Mouse (Mus musculus) gastrocnemius, postnatal 25 days (tissue): ENCODE measurements around the gene Wdr31. TPM values are rescaled to one million over a fixed set of nuclear protein-coding genes. Genes with fewer than 3 reads are reported as not detected.

Experiments used
- DNase-seq: peaks from one replicate; pipeline ENCODE4 v3.0.0; 2022
- long read RNA-seq, 2 experiments: library from polyadenylated mRNA; stranded (forward); transcript quantifications; one replicate each; pipeline ENCODE4 v2.0.0; 2021
- total RNA-seq, 2 experiments: library from RNA; stranded (reverse); gene quantifications; 1 replicate in 1 of 2; 2 replicates in 1 of 2; pipeline ENCODE4 v1.2.3; 2021

The Wdr31 gene
- total RNA-seq, result not detected
- long read RNA-seq, experiment 1, result 0 reads
- long read RNA-seq, experiment 2, partial matches to known transcripts, result 0 of 1 reads
- long read RNA-seq, experiment 2, other reads (novel, unspliced or antisense), result 0 of 1 reads

DNA sequence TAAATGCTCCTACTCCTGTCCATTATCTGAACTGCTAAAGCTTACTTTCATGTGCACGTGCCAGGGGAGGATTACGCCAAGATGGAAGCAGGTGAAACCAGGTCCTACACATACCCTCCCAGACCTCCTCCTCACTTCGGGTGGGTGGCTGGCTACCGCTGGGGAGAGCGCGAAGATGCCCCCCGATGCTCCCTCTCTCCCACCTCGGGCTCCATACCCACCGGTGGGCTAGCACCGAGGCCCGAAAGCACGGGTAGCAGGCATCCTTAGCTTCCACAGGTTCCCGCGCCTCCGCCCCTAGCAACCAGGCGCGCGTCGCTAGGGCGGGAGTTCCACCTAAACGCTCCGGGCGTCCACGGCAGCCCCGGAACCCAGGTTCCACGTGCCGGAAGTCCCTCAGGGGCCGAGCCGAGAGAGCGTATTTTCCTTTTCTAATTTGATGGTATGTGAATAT is at the start of gene Wdr31:
Wdr31 (minus strand) TSS at position 299 of the 454 bp plus-strand sequence.
- peak; percentile 53 for DNase-seq

DNA sequence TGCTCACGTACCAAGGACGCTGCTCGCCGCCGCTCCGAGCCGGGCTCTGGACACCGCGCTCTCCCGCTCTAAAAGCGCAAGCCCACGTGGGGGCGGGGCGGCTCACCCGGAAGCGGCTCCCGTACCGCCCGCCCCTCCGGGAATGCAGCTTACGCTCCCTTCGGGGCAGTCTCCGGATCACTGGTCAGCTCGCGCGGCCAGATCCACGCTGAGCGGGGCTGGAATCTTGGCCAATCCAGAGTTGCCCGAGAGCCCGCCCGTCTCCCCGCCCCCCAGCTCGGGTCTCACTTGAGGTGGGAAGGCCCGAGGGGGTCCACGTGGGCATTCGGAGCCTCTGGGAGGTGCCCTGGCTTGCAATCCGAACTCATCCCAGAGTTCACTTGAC is 49.1 kb upstream of the Wdr31 start, which contains the start of gene Alad:
Alad (minus strand) TSS at position 70 of the 385 bp plus-strand sequence.
- peak; percentile 86 for DNase-seq

DNA sequence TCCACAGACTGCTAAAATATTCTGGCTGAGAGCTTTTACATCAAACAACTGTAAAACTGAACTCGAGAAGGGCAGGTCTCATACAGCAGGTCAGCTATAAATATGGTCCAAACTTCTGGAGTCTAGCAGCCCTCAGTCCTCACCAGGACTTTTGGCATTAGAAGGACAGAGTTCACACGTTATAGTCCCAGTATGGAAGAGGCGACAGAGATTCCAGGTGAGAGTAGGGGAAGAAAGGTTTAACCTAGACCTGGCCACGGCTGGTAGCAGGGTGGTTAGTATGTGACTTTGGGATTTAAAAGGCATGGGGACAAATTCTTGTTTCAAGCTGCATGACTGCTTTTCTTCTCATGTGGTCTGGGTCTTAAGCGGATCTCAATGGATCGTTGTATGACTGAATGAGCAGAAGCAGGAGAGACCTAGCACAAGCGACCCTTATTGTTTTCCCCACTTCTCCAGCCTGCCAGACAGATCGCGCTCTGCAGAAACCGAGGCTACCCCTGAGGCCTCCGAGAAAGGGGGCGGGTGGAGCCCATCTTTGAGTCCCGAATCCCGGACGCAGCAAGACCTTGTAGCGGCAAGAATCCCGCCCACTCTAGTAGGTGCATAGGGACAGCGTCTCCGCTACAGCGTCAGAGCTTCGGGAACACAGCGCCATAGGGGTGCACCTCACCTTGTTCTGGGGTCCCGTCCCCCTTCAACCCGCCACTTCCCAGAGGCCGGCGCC is 48.6 kb upstream of the Wdr31 start:
- DNase-seq, result no peak

DNA sequence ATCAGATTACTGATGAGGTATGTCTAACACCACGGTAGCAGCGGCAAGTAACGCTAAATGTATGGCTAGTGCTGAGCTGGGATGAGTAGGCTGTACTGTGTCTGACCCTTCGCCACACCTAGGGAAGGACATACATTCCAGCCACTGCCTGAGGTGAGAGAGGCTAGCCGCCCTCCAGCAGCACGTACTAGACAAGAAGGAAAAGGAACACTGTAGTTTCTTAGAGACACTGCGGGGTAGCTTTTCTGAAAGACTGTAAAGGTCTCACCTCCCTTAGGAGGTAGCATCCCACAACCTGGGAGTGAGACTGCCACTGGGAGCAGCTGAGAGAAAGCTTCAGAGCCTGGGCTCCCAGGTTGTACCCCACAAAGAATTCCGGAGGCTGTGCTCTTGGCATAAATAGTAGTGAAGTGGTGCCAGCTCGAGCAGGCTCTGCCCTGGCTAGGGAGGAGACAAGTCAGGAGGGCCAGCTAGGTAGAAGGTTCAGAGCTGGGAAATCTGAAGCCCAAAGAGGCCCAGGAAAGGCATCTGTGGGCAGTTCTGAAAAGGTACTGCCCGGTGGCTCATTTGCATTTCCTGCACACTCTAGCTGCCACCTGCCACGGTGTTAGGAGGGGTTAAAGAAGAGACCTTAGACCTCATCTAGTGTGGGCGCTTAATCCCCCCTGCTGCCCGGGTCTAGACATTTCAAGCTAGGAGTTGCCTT is 47.9 kb upstream of the Wdr31 start:
- peak; percentile 31 for DNase-seq

DNA sequence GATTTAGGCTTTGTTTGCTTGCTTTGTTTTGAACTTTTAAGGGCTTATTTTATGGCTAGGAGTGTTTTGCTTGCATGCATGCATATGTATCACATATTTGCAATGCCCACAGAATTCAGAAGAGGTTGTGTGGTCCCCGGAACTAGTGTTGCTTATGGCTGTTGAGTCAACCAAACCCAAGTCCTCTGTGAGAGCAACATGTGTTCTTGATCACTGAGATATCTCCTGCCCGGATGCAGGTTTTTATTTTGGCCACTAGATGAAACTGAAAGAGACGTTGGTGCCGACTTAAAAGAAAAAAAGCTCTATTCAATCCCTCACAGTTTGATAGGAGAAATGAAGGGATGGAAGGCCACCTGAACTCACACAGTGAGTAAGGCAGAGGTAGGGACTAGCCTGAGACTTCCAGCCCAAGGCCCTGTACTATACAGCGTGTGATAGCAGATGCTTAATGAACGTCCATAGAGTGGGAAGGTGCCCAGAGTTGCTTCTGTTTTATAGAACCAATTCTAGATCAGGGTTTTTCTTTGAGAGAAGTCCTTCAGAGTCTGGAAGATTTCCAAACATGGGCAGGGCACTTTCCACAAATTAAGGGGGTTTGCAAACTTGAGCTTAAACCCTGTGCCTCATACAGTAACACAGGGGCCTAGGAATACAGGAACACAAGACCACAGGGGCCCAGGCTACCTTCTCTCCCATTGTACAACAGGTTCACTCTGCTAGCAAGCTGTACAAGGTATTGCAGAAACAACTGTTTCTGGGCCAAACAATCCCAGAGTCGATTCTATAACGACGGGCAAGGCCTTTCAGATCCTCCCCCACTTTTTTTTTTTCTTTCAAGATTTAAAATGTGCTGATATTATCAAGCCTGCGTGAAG is 47.1 kb upstream of the Wdr31 start:
- no peak for DNase-seq

DNA sequence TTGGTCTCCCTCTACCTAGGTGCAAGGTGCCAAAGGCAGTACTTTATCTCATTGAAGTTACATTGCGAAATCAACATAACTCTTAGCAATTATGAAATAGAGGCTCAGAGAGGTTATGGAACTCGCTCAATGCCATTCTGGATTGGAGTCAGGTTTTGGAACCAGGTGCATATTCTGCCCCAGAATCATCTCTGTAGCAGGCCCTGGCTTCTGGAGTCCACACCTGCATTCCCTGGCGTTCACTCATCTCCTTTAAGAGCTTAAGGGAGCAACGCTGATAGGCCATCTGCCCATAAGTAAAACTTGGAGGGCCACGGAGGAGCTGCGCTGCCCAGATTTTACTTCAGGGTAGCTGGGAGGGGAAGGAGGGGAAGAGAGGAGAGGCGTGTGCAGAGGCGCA is 46.4 kb upstream of the Wdr31 start:
- DNase-seq, result no peak

DNA sequence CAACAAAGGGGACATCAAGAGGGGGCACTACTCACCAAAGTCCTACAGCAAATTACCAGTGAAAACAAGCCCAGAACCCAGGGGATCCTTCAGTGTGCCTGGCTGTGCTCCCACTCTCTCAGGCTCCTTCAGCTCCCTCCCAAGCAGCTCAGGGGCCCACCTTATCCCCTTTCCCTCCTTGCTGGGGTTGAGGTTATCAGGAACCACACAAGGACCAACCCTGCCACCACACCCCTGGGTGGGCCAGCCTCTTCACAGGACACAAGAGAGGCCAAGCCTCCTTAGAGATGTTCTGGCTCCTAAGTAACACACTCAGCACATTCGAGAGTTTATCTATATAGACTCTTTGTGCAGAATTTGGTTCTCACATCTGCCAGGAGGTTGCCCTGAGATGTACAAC is 45.9 kb upstream of the Wdr31 start:
- no peak for DNase-seq

DNA sequence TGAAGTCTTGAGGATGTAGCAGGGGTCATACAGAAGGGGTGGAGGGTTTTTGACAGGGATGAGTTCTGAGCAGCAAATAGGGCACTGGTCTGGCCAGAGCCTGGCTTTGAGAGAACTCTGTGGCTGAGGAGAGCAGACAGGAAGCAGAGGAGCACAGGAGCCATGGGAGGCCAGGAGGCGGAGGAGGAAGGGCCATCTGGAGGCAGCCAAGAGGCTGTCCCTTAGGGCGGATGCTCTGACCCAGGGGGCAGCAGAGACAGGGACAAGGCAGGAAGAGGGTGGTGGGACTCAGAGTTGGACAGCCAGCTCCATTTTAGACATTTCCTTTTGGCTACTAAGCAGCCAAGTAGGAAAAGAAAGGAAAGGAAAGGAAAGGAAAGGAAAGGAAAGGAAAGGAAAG is 45.4 kb upstream of the Wdr31 start:
- peak; percentile 55 for DNase-seq

DNA sequence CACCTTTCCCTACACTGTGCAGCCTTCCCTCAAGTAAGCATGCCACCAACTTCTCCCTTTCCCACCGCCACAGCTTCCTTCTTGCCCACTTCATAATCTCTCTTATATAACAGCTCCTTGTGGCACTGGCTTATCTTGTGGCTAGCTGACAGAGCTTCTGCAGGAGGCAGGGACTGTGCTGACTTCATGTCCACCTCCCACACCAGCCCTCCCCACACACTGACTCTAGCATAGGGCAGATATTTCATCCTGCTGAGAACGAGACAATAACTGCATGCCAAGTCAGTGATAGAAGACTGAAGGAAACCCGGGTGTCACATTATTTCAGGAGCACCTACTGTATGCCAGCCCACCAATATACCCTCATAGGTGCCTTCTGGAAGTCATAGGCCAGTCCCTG is 44.8 kb upstream of the Wdr31 start:
- no peak for DNase-seq

DNA sequence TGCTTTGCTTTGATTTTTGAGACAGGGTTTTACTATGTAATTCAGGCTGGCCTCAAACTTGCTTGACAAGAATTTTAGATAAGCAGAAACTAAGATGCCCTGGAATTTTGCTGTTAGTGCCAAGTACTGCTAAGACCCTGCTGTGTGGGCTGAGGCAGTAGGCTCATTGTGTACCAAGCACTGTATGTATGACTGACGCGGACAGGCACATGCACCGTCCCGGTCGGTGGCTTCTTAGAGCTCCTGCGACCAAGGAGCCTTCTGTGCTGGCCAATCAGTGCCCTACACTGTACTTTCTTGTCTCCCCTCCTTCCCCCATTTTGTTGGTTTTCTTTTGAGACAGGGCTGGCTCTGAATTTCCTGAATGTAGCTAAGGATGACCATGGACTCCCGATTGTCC is 44.3 kb upstream of the Wdr31 start:
- DNase-seq, result no peak

DNA sequence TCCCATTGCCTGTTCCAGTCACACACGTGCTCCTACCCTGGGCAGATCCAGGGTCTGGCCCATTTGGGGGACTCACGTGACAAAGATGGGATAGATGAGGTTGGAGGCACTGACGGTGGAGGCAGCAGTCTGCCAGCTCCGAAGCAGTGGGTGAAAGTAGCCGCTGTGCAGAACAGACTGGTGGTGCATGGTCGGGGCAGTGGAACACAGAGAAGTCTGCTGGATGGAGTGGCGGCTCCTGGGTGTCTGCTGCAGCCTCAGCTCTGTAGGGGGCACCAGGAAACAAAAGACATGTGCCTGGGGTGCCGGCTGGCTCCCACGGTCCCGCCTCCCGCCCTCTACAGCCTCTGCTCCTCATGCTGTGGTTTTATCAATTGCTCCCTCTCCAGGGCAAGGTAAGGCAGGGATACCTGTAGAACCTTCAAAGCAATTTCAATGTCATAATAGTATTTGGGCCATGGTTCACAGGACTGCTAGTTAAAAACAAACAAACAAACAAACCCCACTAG is 43.4 kb upstream of the Wdr31 start:
- no peak for DNase-seq

DNA sequence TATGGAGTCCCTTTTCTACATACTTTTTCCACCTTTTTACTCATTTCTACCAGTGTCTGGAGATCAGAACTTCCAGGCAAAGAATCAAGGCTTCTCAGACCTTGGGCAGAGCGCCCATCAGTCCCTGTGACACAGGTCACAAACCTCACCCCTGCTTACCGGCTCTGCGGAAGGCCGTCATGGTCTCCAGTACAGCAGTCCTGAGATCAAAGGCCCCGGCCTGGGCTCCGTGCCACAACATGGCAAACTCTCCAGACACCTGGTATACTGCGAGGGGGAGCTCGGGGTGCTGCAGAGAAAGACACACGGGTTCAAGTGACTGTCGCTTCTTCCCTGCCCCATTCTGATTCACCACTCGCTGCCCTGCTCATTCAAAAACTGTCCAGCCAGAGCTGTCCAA is 39.2 kb upstream of the Wdr31 start:
- no peak for DNase-seq

DNA sequence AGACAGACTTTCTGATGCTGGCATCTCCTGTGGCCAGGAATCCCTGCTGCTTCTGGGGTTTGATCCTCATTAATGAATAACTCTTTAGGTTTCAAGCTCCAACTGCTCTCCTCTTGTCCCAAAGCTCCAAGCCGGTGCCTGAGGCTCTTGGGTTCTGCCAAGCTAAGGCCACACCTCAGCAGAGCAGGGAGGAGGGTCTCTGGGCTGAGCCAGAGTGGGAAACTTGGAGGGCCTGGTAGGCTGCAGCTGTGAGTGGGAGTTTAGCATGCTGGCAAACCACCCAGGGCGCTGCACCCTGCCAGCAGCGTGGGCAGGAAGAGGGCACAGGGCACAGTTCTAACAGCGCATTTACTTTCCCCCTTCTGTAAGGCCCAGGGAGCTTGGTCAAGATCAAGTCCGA is 38.1 kb upstream of the Wdr31 start:
- DNase-seq, result no peak

DNA sequence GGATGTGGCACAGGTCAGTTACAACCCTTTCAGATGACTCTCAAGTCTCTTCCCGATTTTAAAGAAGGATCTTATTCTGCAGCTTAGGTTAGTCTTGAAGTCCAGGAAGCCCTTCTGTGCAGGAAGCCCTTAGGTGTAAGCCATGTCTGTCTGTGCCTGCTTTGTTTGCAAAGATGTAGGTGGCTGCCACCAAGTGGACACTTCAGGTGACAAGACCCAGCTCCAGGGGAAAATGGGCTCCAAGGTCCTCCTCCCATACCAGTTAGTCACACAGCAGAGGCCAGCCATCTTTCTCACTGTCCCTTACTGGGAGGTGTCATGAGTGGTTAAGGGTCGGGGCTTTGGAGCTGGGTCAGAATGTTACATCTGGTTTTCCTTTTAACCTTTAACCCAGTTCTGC is 36.1 kb upstream of the Wdr31 start:
- DNase-seq, result no peak

DNA sequence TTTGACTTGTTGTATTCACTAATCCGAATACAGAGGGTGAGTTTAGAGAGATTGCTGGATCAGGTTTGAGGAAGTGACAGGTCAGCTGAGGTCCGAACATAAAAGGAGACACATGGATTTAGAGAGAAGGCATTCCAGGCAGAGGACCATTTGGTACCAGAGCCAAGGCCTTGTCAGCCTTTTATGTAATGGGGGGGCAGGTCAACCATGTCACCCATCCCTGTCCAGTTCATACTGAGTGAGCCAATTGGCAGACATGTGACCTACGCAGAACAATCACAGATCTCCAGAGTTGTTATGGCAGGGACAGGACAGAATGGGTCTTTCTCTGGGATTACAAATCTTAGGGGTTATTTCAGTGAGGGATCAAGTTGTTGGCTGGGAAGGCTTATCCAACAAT is 35.3 kb upstream of the Wdr31 start:
- DNase-seq, result no peak

DNA sequence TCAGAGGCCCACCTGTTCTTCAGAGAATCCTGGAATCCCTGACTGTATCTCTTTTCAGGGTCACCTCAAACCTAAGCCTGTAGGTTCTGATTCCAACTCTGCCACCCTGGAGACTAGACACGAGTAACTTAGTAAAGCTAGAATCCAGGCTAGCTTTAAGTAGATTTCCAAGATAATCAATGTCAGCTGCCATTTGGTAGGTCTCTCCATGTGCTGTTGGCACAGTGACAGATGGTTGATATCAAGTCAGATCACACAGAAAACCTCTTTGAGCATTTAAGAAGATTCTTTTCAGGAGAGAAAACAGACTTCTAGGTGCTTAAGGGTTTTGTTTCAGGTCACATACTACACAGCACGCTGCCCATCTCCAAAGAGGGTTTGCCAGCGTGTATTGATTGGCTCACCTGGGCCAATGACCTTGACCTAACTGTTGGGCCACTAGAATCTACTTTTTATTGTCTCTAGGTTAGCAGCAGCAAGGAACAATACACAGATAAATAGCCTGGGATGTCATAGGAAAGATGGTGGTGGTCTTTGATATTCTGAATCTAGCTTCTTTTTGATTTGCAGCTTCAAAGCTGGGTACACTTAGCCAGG is 32.8 kb upstream of the Wdr31 start, which contains the start of gene Hdhd3:
Hdhd3 (minus strand) TSS at position 94 of the 597 bp plus-strand sequence.
- no peak for DNase-seq

DNA sequence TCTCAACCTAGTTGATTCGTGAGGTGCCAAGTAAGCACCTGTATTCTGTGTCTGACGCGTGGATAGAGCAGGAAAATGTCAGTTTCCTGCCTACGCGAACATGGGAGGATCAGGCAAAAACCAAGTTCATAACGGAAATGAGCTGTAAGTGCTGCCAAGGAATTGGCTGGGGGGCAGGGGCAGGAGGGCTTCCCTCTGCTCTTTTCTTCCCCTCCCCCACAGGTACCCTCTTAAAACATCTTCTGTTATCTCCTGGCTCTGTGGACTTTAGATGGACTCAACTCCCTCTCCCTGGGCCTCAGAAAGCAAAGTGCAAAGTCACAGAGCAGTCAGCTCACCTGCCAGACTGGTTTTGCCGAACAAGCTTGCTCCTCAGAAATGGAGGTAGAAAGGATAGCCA is 32.3 kb upstream of the Wdr31 start:
- DNase-seq, result no peak

DNA sequence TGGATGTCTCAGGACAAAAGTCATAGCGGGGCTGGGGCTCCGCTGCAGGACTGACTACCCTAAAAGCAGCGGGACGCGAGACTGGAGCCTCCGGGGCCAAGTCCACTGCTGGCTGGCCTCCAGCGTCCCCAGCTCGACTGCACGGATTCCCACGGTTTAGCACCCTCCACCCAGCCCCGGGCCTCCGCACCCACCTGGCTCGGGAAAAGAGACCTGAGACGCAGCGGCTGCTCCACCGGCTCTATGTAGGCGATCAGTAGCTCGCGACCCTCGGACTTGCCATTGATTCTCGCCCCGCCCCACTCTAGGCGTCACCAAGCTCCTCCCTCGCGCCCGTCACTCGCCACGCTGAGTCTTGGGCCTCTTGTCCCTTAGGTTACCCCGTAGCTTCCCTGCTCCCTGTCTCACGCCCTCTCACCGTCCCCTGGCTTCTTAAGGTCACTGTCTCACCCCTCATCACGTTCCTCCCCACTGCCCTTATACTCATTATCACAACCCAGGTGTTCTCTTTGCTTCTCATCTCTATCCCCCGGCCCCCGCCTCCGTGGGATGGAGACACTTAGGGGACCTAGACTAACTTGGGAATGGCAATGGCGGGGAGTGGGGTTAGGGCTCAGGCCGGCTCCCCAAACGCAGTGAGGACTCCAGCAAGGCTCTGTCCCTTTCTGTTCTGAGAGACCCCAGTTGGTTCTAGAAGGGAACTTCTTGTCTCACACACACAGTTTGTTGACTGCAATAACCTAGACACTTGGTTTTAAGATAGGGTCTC is 31.5 kb upstream of the Wdr31 start:
- DNase-seq, result peak; percentile 88

DNA sequence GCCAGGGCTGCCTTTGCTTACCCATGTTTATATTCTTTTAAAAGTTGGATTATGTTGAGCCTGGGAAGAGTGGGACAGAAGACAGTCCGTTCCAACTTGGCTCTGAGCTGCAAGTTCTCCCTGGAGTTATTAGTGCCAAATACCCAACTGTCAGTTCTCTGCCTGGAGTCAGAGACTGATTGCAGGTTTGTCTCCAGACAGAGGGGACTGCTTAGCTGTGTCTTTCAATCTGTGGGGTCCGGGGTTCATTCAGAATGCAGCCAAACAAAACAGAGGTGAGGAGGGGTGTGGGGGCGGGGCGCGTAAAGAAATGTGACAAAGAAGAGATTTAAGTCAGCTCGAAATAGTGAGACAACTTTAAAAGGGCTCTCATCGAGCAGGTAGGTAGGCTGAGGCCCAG is 30.8 kb upstream of the Wdr31 start:
- DNase-seq, result no peak

DNA sequence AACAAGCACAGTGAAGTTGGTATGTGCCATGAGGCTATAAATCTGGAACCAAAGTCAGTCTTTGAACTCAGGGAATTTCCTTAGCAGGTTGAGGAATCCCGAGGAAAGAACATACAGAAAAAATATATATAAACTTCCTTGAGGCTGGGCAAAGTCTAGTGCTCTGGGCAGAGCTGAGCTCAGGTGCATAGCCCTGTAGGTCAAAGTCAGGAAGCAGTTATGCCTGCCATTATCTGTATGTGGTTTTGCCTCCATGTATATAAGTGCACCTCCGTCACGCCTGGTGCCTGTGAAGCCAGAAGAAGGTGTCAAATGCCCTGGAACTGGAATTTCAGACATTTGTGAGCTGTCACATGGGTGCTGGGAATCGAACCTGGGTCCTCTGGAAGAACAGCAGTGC is 30.1 kb upstream of the Wdr31 start:
- no peak for DNase-seq

DNA sequence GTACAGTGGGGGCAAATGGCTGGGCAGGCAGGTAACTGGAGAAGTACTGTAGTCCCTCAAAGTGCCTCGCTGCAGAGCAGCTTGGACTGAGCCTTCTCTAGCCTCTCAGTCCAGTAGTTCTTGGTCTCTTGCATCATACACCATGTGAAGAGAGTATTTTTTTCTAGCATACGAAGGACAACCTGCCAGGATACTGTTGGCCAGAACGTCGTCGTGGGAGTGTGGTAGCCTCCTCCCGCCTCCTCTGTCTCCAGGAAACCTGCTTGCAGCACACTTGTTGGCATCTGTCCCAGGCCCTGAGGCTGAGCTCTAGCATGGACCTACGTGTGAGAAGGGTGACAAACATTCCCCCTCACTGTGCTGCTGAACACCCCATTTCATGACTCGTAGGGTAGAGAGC is 26.1 kb upstream of the Wdr31 start:
- peak; percentile 16 for DNase-seq
